Mouse (Mus musculus): ENCODE measurements around the gene Dusp2.
"Not testable (repeated sequence)": the region's sequence is repeated elsewhere in the genome, so short reads cannot be mapped to it uniquely, and the experiment has no call there.

Dusp2 gene

GRCm38 (mm10) chr2:127335767-127336496, at the start of gene Dusp2:
Gene Dusp2 (plus strand): TSS chr2:127336159.
- DNase-seq (ENCODE audit: low spot score): peak; percentile 61

- no peak for DNase-seq (ENCODE audit: low spot score)
These were observed 43.7 kb upstream of the Dusp2 start for GRCm38 (mm10) chr2:127292250-127292649.

- no peak for DNase-seq (ENCODE audit: low spot score)
These were observed 38.8 kb upstream of the Dusp2 start for GRCm38 (mm10) chr2:127297001-127297805.

- DNase-seq (ENCODE audit: low spot score): no peak
These were observed 37.9 kb upstream of the Dusp2 start for GRCm38 (mm10) chr2:127298056-127298455.

GRCm38 (mm10) chr2:127300701-127301100, 35.3 kb upstream of the Dusp2 start:
- no peak for DNase-seq (ENCODE audit: low spot score)

GRCm38 (mm10) chr2:127301883-127302282, 34.1 kb upstream of the Dusp2 start:
- no peak for DNase-seq (ENCODE audit: low spot score)

GRCm38 (mm10) chr2:127304192-127304591, 31.8 kb upstream of the Dusp2 start:
- not testable (repeated sequence) for DNase-seq (ENCODE audit: low spot score)

- DNase-seq (ENCODE audit: low spot score): no peak
These were observed 31.2 kb upstream of the Dusp2 start for GRCm38 (mm10) chr2:127304609-127305210.

GRCm38 (mm10) chr2:127306123-127306522, 29.8 kb upstream of the Dusp2 start:
- DNase-seq (ENCODE audit: low spot score): no peak

GRCm38 (mm10) chr2:127307179-127307578, 28.8 kb upstream of the Dusp2 start:
- DNase-seq (ENCODE audit: low spot score): no peak

GRCm38 (mm10) chr2:127308660-127309059, 27.3 kb upstream of the Dusp2 start:
- DNase-seq (ENCODE audit: low spot score): no peak

GRCm38 (mm10) chr2:127310246-127310645, 25.7 kb upstream of the Dusp2 start:
- no peak for DNase-seq (ENCODE audit: low spot score)

GRCm38 (mm10) chr2:127310685-127311084, 25.3 kb upstream of the Dusp2 start:
- no peak for DNase-seq (ENCODE audit: low spot score)

GRCm38 (mm10) chr2:127311193-127311592, 24.8 kb upstream of the Dusp2 start:
- DNase-seq (ENCODE audit: low spot score): no peak

GRCm38 (mm10) chr2:127312801-127313200, 23.2 kb upstream of the Dusp2 start:
- DNase-seq (ENCODE audit: low spot score): no peak

GRCm38 (mm10) chr2:127313878-127314277, 22.1 kb upstream of the Dusp2 start:
- no peak for DNase-seq (ENCODE audit: low spot score)

- DNase-seq (ENCODE audit: low spot score): no peak
These were observed 21.3 kb upstream of the Dusp2 start for GRCm38 (mm10) chr2:127314467-127315154.

GRCm38 (mm10) chr2:127315155-127315470, 20.8 kb upstream of the Dusp2 start:
- DNase-seq (ENCODE audit: low spot score): no peak

GRCm38 (mm10) chr2:127316431-127316830, 19.5 kb upstream of the Dusp2 start:
- no peak for DNase-seq (ENCODE audit: low spot score)

- DNase-seq (ENCODE audit: low spot score): no peak
These were observed 17.8 kb upstream of the Dusp2 start for GRCm38 (mm10) chr2:127318136-127318535.

- DNase-seq (ENCODE audit: low spot score): no peak
These were observed 16.9 kb upstream of the Dusp2 start for GRCm38 (mm10) chr2:127319071-127319470.

GRCm38 (mm10) chr2:127322671-127323285, 13.2 kb upstream of the Dusp2 start:
- DNase-seq (ENCODE audit: low spot score): no peak

All from urinary bladder, postnatal 25 days (tissue).